In the genomic region with DNA sequence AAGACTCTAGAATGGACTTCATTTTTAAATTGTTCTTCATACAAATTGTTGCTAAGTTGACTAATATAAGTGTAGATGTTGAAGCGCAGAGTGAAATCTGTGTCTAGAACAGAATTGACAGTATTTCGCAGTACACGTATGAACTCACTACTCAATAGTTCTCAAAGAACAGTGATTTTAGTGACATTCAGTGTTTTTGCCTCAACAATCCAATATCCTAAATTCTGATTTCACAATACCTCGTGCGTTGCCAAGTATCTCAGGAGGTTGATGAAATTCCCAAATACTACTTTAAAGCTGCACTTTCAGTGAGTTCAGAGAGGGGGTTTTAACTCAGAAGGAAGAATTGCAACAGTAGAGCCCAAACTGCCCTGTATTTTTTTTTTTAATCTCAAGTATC, we compare ENCODE assay signal across 8 mouse cellular contexts. TPM values are rescaled to one million over a fixed set of nuclear protein-coding genes. Genes with fewer than 3 reads are reported as not detected.
DNase-seq lines count a peak whose midpoint lies in the region; ATAC-seq and TF ChIP-seq lines count a peak whose summit lies in the region.

No protein-coding gene starts in this region.

- H3K27me3 ChIP-seq in forebrain, embryonic 13.5 days = no peaks in the 10 kb centered on the region
- H3K27me3 ChIP-seq in limb, embryonic 14.5 days (ENCODE audit: control insufficient read depth, insufficient read depth, low read length) = no peaks in the 10 kb centered on the region
- H3K27me3 ChIP-seq in neural tube, embryonic 15.5 days (replicated peaks) = no peaks in the 10 kb centered on the region

- H3K4me2 ChIP-seq in forebrain, embryonic 13.5 days = peak overlapping the region; percentile 66
- H3K4me2 ChIP-seq in limb, embryonic 14.5 days (replicated peaks; ENCODE audit: low read depth, low read length, severe bottlenecking) = peak overlapping the region; percentile 53
- peak overlapping the region; percentile 66 for H3K4me2 ChIP-seq in neural tube, embryonic 15.5 days

- H3K4me3 ChIP-seq in layer of hippocampus, adult 2 months = peak overlapping the region; percentile 86
- H3K4me3 ChIP-seq in forebrain, embryonic 13.5 days = peak overlapping the region; percentile 83
- H3K4me3 ChIP-seq in limb, embryonic 14.5 days (replicated peaks; ENCODE audit: low read length) = peak overlapping the region; percentile 94; the same call in 1 of the 2 replicates
- H3K4me3 ChIP-seq in neural tube, embryonic 15.5 days (replicated peaks) = peak overlapping the region; percentile 92

- no peak for TF ChIP-seq POLR2A in limb, embryonic 14.5 days (IDR thresholded peaks at IDR 0.05; ENCODE audit: borderline replicate concordance, extremely low read depth, insufficient read depth, insufficient read length)

- peaks cover 25% of the 10 kb centered on the region for H3K4me1 ChIP-seq in forebrain, embryonic 13.5 days
- H3K4me1 ChIP-seq in limb, embryonic 14.5 days (ENCODE audit: control insufficient read depth, insufficient read depth, low read length) = peaks cover 9% of the 10 kb centered on the region
- H3K4me1 ChIP-seq in neural tube, embryonic 15.5 days = peaks cover 26% of the 10 kb centered on the region

- 0 out of 2 replicates have a peak overlapping the region, but pooled peaks have one; percentile 94 for H3K27ac ChIP-seq in layer of hippocampus, adult 2 months
- no peak overlapping the region for H3K27ac ChIP-seq in forebrain, embryonic 13.5 days
- no peak overlapping the region for H3K27ac ChIP-seq in limb, embryonic 14.5 days (replicated peaks; ENCODE audit: low read depth, low read length)
- peak overlapping the region; percentile 93; the same call in 1 of the 2 replicates for H3K27ac ChIP-seq in neural tube, embryonic 15.5 days (replicated peaks)

- peaks cover 36% of the 10 kb centered on the region for H3K36me3 ChIP-seq in forebrain, embryonic 13.5 days (ENCODE audit: poor library complexity, severe bottlenecking)
- H3K36me3 ChIP-seq in limb, embryonic 14.5 days (ENCODE audit: control insufficient read depth, insufficient read depth, low read length) = peaks cover 33% of the 10 kb centered on the region
- peaks cover 28% of the 10 kb centered on the region for H3K36me3 ChIP-seq in neural tube, embryonic 15.5 days

- H3K9me3 ChIP-seq in forebrain, embryonic 13.5 days (replicated peaks) = no peaks in the 10 kb centered on the region
- no peaks in the 10 kb centered on the region for H3K9me3 ChIP-seq in limb, embryonic 14.5 days (ENCODE audit: control insufficient read depth, low read length)
- no peaks in the 10 kb centered on the region for H3K9me3 ChIP-seq in neural tube, embryonic 15.5 days (replicated peaks)

- 0 out of 2 replicates have a peak overlapping the region, but pooled peaks have one; percentile 89 for H3K9ac ChIP-seq in forebrain, embryonic 13.5 days
- peak overlapping the region; percentile 86; the same call in 1 of the 2 replicates for H3K9ac ChIP-seq in limb, embryonic 14.5 days (ENCODE audit: low read depth, low read length, severe bottlenecking)
- peak overlapping the region; percentile 89 for H3K9ac ChIP-seq in neural tube, embryonic 15.5 days (replicated peaks)

- no peak for DNase-seq in layer of hippocampus, adult 2 months (ENCODE audit: low spot score in 2 of 2)
- DNase-seq in layer of hippocampus, adult 9-10 months (ENCODE audit: low spot score) = no peak
- DNase-seq in limb, embryonic 14.5 days (ENCODE audit: low spot score) = no peak
- no peak for DNase-seq in layer of hippocampus, adult 18-20 months (ENCODE audit: low spot score in 2 of 2)
- DNase-seq in embryo, embryonic 11 days = no peak
- no peak for DNase-seq in cerebellum, adult 8-10 months

- TF ChIP-seq CTCF in layer of hippocampus, adult 2 months (conservative IDR thresholded peaks at IDR 0.05) = peak; percentile 25

- WGBS in forebrain, embryonic 13.5 days = 90% methylated on average over 5 of the region's 5 CpGs
- 85% methylated on average over 5 of the region's 5 CpGs for WGBS in limb, embryonic 14.5 days
- 91% methylated on average over 5 of the region's 5 CpGs for WGBS in neural tube, embryonic 15.5 days

- no peak for ATAC-seq in forebrain, embryonic 13.5 days
- ATAC-seq in limb, embryonic 14.5 days (ENCODE audit: low FRiP score, low read depth) = no peak
- ATAC-seq in neural tube, embryonic 15.5 days (ENCODE audit: low FRiP score) = no peak

RNA-seq across cellular contexts. Expression of a gene that starts 1.4 kb away (rescaled TPM):
- 100 to 1,000 TPM; 114 to 129 TPM for total RNA-seq in layer of hippocampus, adult 2 months (2021)
- polyA plus RNA-seq in forebrain, embryonic 13.5 days (2015; fragmentation: Nextera tagmentation; extraction: Ambion mirVana) = 275 and 283 TPM in 2 replicates
- polyA plus RNA-seq in limb, embryonic 14.5 days (2012; rRNA removed) = 111 and 120 TPM in 2 replicates
- 201 and 210 TPM in 2 replicates for polyA plus RNA-seq in limb, embryonic 14.5 days (2014; fragmentation: Nextera tagmentation; extraction: Ambion mirVana)
- polyA plus RNA-seq in neural tube, embryonic 15.5 days (2015; fragmentation: Nextera tagmentation; extraction: Ambion mirVana) = 246 and 250 TPM in 2 replicates
- total RNA-seq in layer of hippocampus, adult 18-20 months (2021) = 100 to 1,000 TPM; 102 to 110 TPM

RNA-seq across cellular contexts. Expression of a gene that starts 37.3 kb away (rescaled TPM):
- 100 to 1,000 TPM; 184 to 200 TPM for total RNA-seq in layer of hippocampus, adult 2 months (2021)
- 9.0 and 9.4 TPM in 2 replicates for polyA plus RNA-seq in forebrain, embryonic 13.5 days (2015; fragmentation: Nextera tagmentation; extraction: Ambion mirVana)
- polyA plus RNA-seq in limb, embryonic 14.5 days (2012; rRNA removed) = 28.6 and 38.1 TPM in 2 replicates
- 32.0 and 35.0 TPM in 2 replicates for polyA plus RNA-seq in limb, embryonic 14.5 days (2014; fragmentation: Nextera tagmentation; extraction: Ambion mirVana)
- polyA plus RNA-seq in neural tube, embryonic 15.5 days (2015; fragmentation: Nextera tagmentation; extraction: Ambion mirVana) = 123 and 207 TPM in 2 replicates
- total RNA-seq in layer of hippocampus, adult 18-20 months (2021) = 100 to 1,000 TPM; 198 to 208 TPM

RNA-seq across cellular contexts. Expression of a gene that starts 56.2 kb away (rescaled TPM):
- 10 to 100 TPM; 38.1 to 39.5 TPM for total RNA-seq in layer of hippocampus, adult 2 months (2021)
- 59.2 and 67.6 TPM in 2 replicates for polyA plus RNA-seq in forebrain, embryonic 13.5 days (2015; fragmentation: Nextera tagmentation; extraction: Ambion mirVana)
- 25.5 and 26.8 TPM in 2 replicates for polyA plus RNA-seq in limb, embryonic 14.5 days (2012; rRNA removed)
- polyA plus RNA-seq in limb, embryonic 14.5 days (2014; fragmentation: Nextera tagmentation; extraction: Ambion mirVana) = 30.5 and 33.8 TPM in 2 replicates
- polyA plus RNA-seq in neural tube, embryonic 15.5 days (2015; fragmentation: Nextera tagmentation; extraction: Ambion mirVana) = 48.6 and 55.3 TPM in 2 replicates
- 10 to 100 TPM; 37.1 to 37.9 TPM for total RNA-seq in layer of hippocampus, adult 18-20 months (2021)

RNA-seq across cellular contexts. Expression of a gene that starts 56.3 kb away (rescaled TPM):
- total RNA-seq in layer of hippocampus, adult 2 months (2021) = 100 to 1,000 TPM; 224 to 255 TPM
- 219 and 222 TPM in 2 replicates for polyA plus RNA-seq in forebrain, embryonic 13.5 days (2015; fragmentation: Nextera tagmentation; extraction: Ambion mirVana)
- 155 and 170 TPM in 2 replicates for polyA plus RNA-seq in limb, embryonic 14.5 days (2012; rRNA removed)
- 207 and 219 TPM in 2 replicates for polyA plus RNA-seq in limb, embryonic 14.5 days (2014; fragmentation: Nextera tagmentation; extraction: Ambion mirVana)
- polyA plus RNA-seq in neural tube, embryonic 15.5 days (2015; fragmentation: Nextera tagmentation; extraction: Ambion mirVana) = 228 and 239 TPM in 2 replicates
- total RNA-seq in layer of hippocampus, adult 18-20 months (2021) = 100 to 1,000 TPM; 225 to 240 TPM

Comparison
In these comparisons a context has a peak if more than half of its experiments do, and no peak if none do; other contexts are left out.
1. H3K27ac ChIP-seq: peak in layer of hippocampus, adult 2 months (single experiment) and neural tube, embryonic 15.5 days (single experiment); none in forebrain, embryonic 13.5 days (single experiment) and limb, embryonic 14.5 days (single experiment).
2. Peak in every context shown above with its lines, with median percentiles within 50 percentile points of each other: H3K4me3 ChIP-seq, H3K4me2 ChIP-seq and H3K9ac ChIP-seq.